Mouse (Mus musculus): ENCODE data around the gene Ptprd.

The Ptprd gene

DNA sequence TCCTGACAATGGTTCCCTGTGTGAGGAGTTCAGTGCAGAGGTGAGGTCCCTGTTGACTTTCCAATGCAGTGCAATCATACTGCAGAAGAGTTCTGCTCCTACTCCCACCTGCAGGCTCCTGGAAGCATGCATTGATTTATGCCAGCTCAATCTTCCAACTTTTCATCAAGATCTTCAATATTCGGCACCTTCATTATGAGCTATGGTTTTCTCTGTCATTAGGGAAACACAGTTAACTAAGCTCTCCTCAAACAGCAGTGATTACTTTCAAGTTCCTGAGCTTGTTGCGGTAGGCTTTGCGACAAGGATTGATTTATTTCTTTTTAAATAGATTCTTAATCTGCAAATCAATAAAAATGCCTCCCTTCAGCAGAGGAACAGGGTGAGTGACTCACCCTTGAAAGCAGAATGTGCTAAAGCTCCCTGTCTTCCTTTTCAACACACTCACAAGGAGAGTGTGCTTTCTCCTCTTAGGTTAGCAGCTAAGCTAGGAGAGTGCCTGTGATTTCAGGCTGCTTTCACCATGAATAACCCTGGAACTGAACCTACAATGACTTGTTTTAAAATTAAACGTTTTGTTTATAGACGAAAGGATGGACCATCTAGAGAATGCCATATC, 1298.1 kb downstream of the Ptprd start:
- in situ Hi-C loops (cut with MboI, MseI) = no loop called here

DNA sequence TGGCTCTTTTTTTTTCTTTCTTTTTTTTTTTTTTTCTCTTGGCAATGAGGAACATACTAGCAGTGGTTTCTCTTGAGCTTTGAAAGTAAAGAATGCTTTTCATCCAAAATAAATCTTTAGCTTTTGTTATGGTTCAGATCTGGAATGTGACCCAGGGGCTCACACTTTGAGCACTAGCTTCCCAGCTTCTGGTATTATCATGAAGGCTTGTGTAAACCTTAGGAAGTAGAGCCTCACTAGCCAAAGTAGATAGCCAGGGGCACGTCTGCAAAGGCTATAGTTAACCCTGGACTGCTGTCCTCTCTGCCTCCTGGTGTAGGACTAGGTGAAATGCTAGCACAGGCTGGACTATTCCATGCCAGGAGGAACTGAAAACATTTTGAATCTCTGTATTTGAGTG, 1310.1 kb downstream of the Ptprd start:
- in situ Hi-C loops (cut with MboI, MseI) = no loop called here

DNA sequence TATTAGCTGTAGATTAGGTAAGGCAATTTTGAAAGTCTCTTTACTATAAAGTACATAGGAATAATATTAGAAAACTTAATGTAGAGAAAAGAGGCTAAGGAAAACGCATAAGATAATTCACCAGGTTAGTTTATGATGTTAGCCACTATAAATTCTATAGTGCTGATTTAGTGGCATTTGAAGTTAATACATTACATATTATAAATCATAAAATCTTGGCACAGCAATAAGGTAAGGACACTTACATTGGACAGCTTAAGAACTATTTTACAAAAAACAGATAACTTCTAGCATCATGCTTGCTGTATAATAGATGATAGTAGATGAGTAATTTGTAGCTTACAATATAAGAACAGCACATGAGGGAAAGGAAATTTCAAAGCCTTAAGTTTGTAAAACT, 1322.1 kb downstream of the Ptprd start:
- in situ Hi-C loops (cut with MboI, MseI) = no loop called here

DNA sequence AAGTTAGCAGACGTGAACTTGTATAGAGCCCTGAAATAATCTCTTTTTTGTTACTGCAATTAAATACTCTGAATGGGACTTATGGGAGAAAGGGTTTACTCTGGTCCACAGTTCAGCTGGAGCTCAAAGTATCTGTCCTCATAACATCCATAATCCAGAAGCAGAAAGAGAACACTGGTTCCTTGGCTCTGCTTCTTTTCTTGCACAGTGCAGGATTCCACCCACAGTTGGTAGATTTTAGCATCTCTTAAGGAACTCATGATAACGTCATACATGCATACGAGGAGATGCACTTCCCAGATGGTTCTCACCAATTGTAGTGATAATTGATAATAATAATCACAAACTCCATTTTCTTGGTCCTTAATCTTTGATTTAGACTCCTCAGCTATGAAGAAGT, 1330.2 kb downstream of the Ptprd start:
- in situ Hi-C loops (cut with MboI, MseI) = no loop called here

DNA sequence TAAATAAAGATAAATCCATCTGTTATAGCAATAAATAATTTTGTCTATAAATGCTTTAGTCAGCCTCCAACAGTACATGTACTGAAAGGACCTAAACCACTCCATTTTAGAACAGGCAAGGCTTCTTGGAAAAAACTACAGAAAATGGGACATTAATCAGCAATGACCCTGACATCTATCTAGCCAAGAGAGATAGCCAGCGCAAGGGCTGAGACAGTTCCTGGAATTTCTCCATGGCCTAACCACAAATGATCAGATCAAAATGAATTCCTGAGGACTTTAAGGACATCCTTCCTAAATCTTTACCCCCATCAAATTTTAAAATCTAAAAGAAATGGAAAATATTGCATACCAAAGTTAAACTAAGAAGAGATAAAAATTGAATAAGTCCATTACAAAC, 1340.8 kb downstream of the Ptprd start:
- in situ Hi-C loops (cut with MboI, MseI) = loop anchor here (25.0 kb wide), 1 partner anchor 1709 kb away; no protein-coding TSS in a partner anchor

DNA sequence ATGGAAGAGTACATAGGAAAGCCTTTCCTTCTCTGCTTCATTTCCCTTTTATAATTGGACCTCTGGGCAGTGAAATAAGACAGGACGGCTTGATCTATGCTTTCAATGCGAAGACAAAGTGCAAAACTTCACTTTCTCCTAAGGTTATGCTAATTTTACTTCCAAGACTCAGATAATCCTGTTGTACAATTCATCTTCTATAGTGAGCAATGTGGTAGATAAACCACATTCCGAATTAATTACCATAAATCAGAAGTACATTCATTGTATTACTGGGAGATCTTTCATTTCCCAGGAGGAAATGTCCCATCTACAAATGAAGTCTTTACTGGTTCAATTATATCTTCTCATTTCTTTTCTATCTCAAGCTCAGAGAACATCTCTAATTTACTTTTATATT, 1346.2 kb downstream of the Ptprd start:
- in situ Hi-C loops (cut with MboI, MseI) = loop anchor here (25.0 kb wide), 1 partner anchor 1703 kb away; no protein-coding TSS in a partner anchor

DNA sequence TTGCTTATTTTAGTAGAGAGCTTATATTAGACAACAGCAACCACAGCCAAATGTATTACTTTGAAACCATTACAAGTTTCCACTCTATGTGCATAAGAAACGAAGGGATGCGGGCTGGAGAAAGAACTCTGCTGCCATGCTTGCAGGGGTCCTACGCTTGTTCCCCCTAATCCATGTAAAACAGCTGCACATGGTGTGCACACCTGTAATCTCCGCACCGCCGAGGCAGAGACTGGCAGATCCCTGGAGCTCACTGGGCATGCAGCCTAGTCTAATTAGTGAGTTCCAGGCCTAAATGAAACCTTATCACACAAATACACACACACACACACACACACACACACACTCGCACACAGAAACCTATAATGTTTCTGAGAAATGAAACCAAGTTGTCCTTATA, 1365.5 kb downstream of the Ptprd start:
- in situ Hi-C loops (cut with MboI, MseI) = no loop called here

DNA sequence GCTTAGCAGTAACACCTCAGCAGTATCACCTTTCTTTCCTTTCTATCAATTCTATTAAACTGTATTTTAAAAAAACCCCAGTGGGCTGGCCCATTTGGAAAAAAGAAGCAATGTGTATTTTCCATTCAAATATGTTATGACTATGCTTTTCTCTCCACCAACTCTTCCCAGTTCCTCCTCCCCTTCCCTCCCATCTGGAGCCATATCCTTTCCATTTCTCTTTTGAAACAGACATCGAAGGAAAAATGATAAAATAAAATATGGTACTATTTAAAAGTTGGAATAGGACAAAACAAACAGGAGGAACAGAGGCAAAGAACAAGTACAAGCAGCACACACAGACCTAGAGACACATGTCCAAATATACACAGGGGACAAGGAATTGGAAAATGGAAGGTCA, 1372.7 kb downstream of the Ptprd start:
- in situ Hi-C loops (cut with MboI, MseI) = no loop called here

DNA sequence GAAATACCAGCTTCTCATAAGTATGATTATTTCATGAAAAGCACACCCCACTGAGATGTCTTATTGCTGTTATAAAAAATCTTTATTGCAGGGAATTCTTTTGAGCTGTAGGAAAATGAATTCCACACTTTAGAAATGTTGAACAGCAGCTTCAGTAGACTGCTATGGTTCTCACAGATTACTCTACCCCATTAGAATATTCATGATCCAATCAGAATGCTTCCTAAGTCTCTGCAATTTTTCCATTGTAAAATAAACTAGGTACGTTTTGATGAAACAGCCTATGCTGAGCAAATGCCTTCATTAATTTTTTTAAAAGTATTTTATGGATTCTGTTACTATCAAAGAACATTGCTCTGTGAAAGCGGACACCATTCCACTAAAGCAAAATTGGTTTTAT, 1399.6 kb downstream of the Ptprd start:
- in situ Hi-C loops (cut with MboI, MseI) = no loop called here

DNA sequence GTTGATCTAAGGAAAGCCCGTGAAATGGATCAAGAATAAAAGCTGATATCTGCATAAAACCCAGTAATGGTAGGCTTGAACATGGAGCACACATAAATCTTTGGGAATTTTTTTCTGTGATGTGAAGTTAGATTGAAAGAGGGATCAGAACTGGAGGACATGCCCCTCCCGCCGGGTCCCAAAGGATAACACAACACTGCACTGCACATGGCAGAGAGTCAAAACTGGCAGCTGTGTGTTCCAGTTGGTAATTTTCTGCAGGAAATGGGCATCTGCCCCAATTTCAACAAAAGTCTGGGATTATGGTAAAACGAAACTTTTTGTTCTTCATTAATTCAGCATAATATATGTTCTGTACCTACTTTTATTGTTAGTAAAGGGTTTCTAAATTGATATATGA, 1409.1 kb downstream of the Ptprd start:
- in situ Hi-C loops (cut with MboI, MseI) = loop anchor here (5.0 kb wide), 1 partner anchor 90 kb away; no protein-coding TSS in a partner anchor

DNA sequence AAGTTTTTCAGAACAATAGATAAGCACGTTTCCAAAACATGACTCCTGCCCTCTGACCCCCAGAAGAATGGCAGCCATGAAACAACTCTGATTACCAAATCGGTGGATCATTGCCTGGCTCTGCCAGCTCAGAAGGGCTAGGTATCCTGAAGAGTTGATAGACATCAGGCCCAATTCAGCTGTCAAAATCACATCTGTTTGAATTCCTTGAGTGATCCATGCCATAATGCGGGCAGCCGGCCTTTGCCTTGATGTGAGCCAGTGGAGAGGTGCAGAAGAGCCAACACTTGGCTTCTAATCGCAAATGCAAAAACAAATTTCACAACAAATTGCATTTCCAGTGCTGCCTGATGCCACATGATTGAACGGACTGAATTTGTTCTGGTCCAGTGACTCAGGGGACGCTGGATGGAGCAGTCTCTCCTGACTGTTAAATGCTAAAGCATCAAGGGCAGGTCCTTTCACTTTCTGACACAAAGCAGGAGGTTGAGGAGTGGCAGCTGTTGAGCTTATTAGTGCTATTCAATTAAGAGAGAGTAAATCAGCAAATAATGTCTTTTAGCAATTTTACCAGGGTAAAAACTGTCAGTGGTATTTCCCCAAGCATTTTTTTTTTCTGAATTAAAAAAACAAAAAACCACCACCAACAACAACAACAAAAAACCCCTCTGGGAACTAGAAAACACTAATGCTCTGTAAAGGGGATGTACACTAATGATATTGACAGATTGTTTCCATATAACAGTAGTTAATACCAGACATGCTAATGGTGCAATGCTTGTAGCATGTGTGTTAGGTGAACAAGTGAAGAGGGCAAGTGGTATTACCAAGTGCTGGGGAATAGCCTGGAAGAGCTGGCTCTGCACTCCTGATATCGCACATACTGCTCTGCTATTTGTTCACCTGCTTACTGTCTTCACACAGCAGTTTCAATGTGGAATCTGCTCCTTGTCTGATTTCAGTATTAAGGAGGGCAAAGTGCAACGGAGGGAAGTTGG, 1413.5 kb downstream of the Ptprd start:
- in situ Hi-C loops (cut with MboI, MseI) = no loop called here

DNA sequence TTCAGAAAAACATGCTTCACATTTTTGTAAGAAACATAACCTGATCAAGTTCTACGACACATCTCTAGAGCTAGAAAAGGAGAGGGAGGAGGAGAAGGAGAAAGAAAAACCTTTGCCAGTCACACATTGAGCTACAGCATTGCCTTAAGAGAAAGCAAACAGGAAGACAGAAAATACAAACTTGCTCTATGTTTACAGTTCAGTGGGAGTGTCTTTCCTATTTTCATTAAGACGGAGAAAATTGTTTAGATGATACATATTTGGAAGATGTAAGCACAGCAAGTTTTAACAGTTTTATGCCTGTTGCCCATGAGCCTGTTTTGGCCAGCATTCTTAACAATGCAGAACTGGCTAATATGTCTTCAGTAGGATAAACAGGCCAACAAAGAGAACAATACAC, 1426.4 kb downstream of the Ptprd start:
- in situ Hi-C loops (cut with MboI, MseI) = no loop called here

DNA sequence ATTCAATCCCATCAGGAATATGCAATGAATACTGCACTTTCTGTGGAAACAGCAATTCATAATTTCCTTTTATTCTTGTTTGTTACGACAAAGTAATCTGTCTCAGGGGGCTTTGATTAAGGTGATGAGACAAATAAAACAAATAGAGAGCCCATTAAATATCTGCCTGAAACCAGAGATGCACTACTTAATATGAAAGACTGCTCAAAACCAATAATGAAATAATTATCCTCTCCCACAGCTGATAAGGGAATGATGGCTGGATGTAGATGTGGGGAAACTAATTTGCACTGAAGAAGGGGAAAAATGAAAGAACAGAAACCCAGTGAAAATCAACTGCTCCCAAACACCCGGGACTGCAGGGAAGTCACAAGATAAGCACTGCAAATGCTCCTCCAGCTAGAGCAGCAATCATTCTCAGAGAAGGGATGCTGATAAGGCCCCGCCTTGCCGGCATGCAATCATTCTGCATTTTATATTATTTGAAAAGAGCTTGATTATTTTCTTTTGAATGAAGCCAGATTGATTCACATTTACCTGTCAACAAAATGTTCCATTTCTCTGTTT, 1432.1 kb downstream of the Ptprd start:
- in situ Hi-C loops (cut with MboI, MseI) = no loop called here

DNA sequence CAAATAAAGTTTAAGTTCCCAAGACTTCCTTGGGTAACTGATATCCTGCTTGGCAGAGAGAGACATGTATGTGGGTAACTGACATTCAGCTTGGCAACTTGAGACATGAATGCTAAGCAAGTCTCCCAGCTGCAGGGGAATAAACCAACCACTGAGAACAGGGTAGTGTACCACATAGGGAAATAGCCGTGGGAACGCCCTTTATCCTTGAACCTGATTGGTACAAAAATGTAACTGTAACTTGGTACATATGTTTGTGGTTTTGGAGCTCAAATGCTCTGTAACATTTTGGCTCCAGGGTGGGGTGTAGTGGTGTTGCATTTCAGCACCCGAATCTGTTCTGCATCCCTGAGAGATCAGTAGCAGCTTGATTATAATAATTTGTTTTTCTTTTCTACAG, 1444.8 kb downstream of the Ptprd start:
- in situ Hi-C loops (cut with MboI, MseI) = no loop called here

DNA sequence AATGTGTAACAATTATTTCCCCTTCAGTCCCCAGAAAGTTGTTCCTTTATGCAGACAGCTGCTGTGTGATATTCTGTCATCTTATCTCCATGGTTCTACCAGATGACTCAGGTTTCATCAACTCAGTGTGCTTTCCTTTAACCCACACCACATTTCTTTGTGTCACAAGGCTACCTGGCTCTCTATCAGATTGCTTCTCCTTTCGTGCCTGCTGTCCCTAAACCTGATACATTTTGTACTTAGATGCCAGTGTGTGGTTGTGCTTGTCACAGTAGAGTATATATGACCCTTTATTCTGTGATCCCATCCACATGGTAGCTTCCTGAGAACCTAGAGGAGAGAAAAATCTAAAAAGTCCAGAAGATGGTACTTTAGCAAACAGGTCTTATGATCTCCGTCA, 1445.3 kb downstream of the Ptprd start:
- in situ Hi-C loops (cut with MboI, MseI) = no loop called here

DNA sequence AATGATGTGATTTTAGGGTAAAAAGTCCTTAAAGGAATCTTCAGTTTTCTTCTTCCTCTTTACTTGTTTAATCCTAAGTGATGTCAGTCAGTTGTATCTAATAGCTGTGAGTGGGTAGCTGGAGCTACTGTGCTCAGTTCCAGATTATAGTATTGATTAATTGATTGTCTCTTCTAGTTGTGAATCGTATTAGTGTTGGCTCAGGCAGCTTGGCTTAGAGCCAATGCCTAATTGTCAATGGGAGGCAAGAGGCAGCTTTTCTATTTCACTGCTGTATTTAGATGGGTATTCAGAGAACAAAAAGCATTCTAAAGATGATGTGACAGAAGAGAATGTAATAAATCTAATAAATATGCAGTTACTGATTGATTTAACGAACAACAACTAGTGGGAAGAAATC, 1461.1 kb downstream of the Ptprd start:
- in situ Hi-C loops (cut with MboI, MseI) = no loop called here

DNA sequence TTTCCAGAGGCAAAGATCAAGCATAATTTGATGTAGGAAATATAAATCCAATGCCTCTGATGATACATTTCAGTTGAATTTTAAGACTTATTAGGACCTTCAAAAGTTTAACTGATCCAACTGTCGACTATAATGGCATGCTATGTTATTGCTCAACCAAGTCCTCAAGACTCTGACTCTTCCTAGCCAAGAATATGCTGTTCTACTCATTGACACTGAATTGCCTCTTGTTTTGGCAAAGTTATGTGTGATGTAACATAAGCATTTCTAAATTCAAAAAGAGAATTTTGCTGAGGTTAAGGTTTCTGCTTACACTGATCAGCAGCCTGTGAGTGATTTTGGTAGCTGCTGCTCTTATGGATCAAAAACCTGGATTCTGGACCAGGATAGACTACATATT, 1475.9 kb downstream of the Ptprd start:
- in situ Hi-C loops (cut with MboI, MseI) = no loop called here

DNA sequence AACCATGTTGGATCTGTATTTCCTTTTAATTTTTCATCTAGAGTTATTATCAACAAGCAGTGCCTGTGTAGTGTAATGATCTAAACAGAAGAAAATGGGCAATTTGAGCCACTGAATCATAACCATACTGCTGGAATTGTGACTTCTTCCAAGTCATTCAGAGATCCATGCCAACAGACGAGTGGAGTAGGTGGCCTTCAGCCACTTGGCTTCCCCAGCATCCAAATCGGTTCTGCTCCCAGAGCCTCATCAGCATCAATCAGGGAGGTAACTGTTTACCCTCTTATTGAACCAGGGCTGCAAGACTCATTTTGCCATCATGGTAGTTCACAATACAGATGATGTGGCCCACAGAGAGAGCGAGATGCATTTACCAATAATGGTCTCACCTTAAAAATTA, 1536.0 kb downstream of the Ptprd start:
- in situ Hi-C loops (cut with MboI, MseI) = no loop called here

DNA sequence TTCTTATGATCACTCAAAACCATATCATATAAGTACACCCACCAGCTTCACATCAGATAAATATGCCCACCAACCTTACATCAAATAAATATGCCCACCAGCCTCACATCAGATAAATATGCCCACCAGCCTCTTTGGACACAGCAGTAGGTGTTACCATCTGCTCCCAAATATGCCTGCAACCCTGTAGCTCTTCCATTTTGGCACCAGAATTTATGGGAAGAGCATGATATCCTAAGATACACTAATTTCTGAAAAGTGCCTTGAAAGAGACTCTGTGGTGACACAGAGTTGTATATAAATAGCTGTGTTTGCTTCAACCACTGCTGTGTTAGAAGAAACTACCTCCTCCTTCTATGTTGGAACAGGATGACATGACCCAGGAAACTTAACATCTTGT, 1538.5 kb downstream of the Ptprd start:
- in situ Hi-C loops (cut with MboI, MseI) = no loop called here

DNA sequence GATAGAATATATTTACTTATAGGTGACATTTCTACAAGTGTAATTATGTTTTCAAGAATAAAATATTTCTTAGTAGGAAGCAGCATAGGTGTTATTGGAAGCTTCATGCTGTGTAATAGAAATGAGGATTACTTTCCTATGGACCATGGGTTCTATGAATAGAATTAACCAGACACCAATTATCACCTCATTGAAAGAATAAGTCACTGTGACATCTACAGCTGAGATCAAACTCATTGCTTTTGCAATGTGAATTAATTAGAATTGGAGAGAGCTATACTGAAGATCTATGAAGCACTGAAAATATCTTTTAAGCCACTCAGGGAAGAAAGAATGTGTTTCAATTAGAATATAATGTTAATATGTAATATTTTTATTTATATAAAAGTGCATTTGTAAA, 1539.1 kb downstream of the Ptprd start:
- in situ Hi-C loops (cut with MboI, MseI) = no loop called here

DNA sequence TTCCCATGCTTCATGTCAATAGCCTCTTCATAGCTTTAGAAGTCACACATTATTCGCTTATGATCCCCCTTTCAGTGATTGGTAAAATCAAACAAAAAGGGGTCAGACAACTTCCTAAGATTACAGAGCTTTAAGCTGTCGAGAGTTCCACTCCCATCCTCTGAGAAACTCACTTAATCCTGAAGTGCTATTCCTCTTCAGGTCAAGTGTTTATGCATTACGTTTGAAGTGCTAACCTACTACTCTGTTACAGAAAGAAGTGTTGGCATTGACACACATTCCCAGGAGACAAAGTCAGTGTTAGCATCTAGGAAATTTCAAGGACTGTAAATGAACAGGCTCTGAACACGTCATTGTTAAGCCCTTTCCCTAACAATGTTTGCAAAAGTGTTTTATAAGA, 1550.0 kb downstream of the Ptprd start:
- in situ Hi-C loops (cut with MboI, MseI) = no loop called here

DNA sequence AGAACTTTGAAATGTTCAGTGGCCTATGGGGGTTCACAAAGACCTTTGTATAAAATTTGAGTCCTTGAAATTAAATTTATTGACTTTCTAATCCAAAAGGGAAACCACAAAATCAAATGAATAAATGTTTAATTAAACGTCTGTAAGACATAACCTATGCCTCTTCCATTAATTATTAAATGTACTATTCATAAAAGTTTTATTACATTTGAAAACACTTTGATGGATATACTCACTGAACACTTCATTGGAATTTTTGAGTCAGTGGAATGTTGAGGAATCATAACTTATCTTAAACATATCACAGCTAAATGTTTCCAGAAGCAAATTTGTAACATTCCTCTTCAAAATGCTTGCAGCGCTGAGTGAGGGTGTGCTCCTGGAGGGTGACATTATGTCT, 1551.6 kb downstream of the Ptprd start:
- in situ Hi-C loops (cut with MboI, MseI) = no loop called here

DNA sequence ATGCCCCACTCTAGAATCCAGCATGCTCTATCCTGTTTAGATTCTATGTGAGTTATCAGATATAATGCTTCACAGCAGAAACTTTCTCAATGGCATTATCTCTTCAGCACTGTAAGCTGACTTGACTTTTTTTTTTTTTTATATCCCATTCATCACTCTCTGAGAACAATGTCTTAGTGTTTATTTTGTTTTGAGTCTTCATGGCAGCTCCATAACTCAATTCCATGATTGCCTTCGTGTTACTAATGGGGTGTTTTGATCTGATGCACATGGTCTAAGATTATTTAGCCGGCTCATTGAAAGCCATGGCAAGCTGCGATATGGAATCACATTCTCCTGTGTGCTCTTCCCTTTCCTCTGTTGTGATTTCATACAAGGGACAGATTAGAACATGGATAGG, 1555.0 kb downstream of the Ptprd start:
- in situ Hi-C loops (cut with MboI, MseI) = no loop called here
